12 mouse cellular contexts compared by ENCODE assay signal in the genomic region with DNA sequence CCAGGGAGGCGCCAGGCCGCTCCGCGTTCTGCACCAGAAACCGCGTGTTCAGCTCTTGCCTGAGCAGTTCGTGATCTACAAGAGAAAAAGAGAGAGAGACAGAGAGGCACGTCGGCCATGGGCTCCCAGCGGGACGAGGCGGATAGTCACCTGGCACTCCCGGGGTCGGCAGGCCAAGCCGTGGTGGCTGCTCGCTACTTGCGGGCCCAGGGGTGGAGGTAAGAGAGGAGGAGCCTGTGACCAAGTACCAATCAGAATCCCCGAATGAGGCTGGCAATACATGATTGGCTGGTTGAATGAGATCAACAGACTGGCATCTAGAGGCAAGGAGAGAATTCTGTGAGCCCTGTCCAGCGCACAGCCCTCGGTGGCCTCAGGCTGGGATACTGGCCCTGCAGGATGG. TPM values are rescaled to one million over a fixed set of nuclear protein-coding genes. Genes with fewer than 3 reads are reported as not detected.
A peak's percentile ranks its signal among the peaks of the same experiment; 100 is the strongest.
DNase-seq lines count a peak whose midpoint lies in the region; ATAC-seq lines count a peak whose summit lies in the region.
"Had no signal": no experiment of that assay in that cellular context is flagged by ENCODE, and none has a peak within 500 bp of the region (broad histone marks: within the 10 kb centered on the region; RNA-seq: fewer than 3 reads in every experiment).

No protein-coding gene starts in this region.

- no peaks in the 10 kb centered on the region for H3K4me1 ChIP-seq in kidney, embryonic 16.5 days (ENCODE audit: insufficient read depth, low read length)
- peaks cover 22% of the 10 kb centered on the region for H3K4me1 ChIP-seq in forebrain, embryonic 12.5 days
- peaks cover 6% of the 10 kb centered on the region; the same call in 1 of the 2 replicates for H3K4me1 ChIP-seq in midbrain, embryonic 13.5 days (replicated peaks)

- H3K9ac ChIP-seq in kidney, embryonic 16.5 days (replicated peaks; ENCODE audit: low read length) = no peak overlapping the region
- H3K9ac ChIP-seq in forebrain, embryonic 12.5 days = no peak overlapping the region
- no peak overlapping the region for H3K9ac ChIP-seq in midbrain, embryonic 13.5 days (replicated peaks)
- H3K9ac ChIP-seq: limb, embryonic 15.5 days had no signal

- ATAC-seq in cerebellum, adult (ENCODE audit: insufficient number of reproducible peaks, low FRiP score, low TSS enrichment) = peak; percentile 32; the same call in 1 of the 2 replicates
- peak; percentile 60; the same call in 1 of the 2 replicates for ATAC-seq in kidney, embryonic 16.5 days (ENCODE audit: low FRiP score, low TSS enrichment)
- 0 out of 2 replicates have a peak, but pooled peaks have one; percentile 37 for ATAC-seq in forebrain, embryonic 12.5 days (ENCODE audit: low FRiP score)
- peak; percentile 25 for ATAC-seq in midbrain, embryonic 13.5 days

- H3K4me3 ChIP-seq in kidney, embryonic 16.5 days (ENCODE audit: low read length) = no peak overlapping the region
- no peak overlapping the region for H3K4me3 ChIP-seq in forebrain, embryonic 12.5 days (replicated peaks)
- H3K4me3 ChIP-seq in midbrain, embryonic 13.5 days (replicated peaks) = no peak overlapping the region
- H3K4me3 ChIP-seq: limb, embryonic 15.5 days had no signal

- WGBS in kidney, embryonic 16.5 days = 42% methylated on average over 20 of the region's 20 CpGs
- 37% methylated on average over 20 of the region's 20 CpGs for WGBS in forebrain, embryonic 12.5 days
- WGBS in midbrain, embryonic 13.5 days = 34% methylated on average over 20 of the region's 20 CpGs

- no peak overlapping the region for H3K27ac ChIP-seq in kidney, embryonic 16.5 days (ENCODE audit: low read length)
- H3K27ac ChIP-seq in forebrain, embryonic 12.5 days = peak overlapping the region; percentile 31; the same call in 1 of the 2 replicates
- H3K27ac ChIP-seq in midbrain, embryonic 13.5 days = no peak overlapping the region
- H3K27ac ChIP-seq: limb, embryonic 15.5 days had no signal

- DNase-seq in cerebellum, postnatal 10 days = no peak
- DNase-seq in kidney, postnatal 10 days = no peak
- no peak for DNase-seq in frontal cortex, postnatal 14 days (ENCODE audit: low spot score in 2 of 2)
- DNase-seq in urinary bladder, postnatal 14 days (ENCODE audit: low spot score) = no peak
- DNase-seq: cerebellum, postnatal 14 days; gastrocnemius, postnatal 36 days had no signal

- H3K9me3 ChIP-seq in kidney, embryonic 16.5 days (ENCODE audit: low read length) = no peaks in the 10 kb centered on the region
- H3K9me3 ChIP-seq in forebrain, embryonic 12.5 days = no peaks in the 10 kb centered on the region
- no peaks in the 10 kb centered on the region for H3K9me3 ChIP-seq in midbrain, embryonic 13.5 days
- H3K9me3 ChIP-seq: limb, embryonic 15.5 days had no signal

- H3K27me3 ChIP-seq in kidney, embryonic 16.5 days (ENCODE audit: insufficient read depth, low read length) = no peaks in the 10 kb centered on the region
- no peaks in the 10 kb centered on the region for H3K27me3 ChIP-seq in forebrain, embryonic 12.5 days
- no peaks in the 10 kb centered on the region for H3K27me3 ChIP-seq in midbrain, embryonic 13.5 days
- H3K27me3 ChIP-seq: limb, embryonic 15.5 days had no signal

- no peak overlapping the region for H3K4me2 ChIP-seq in kidney, embryonic 16.5 days (replicated peaks; ENCODE audit: low read depth, low read length)
- no peak overlapping the region for H3K4me2 ChIP-seq in forebrain, embryonic 12.5 days
- no peak overlapping the region for H3K4me2 ChIP-seq in midbrain, embryonic 13.5 days (replicated peaks)
- H3K4me2 ChIP-seq: limb, embryonic 15.5 days had no signal

- peaks cover 36% of the 10 kb centered on the region for H3K36me3 ChIP-seq in kidney, embryonic 16.5 days (ENCODE audit: insufficient read depth, low read length)
- peaks cover 77% of the 10 kb centered on the region for H3K36me3 ChIP-seq in forebrain, embryonic 12.5 days (replicated peaks)
- peaks cover 70% of the 10 kb centered on the region for H3K36me3 ChIP-seq in midbrain, embryonic 13.5 days

RNA-seq across cellular contexts. Expression of a gene that starts 33.7 kb away (rescaled TPM):
- polyA plus RNA-seq in kidney, embryonic 16.5 days (2015; fragmentation: Nextera tagmentation; extraction: Ambion mirVana) = not detected in 2 replicates
- polyA plus RNA-seq in forebrain, embryonic 12.5 days (2016; fragmentation: Nextera tagmentation; extraction: Ambion mirVana) = not detected in 2 replicates
- not detected in 2 replicates for polyA plus RNA-seq in midbrain, embryonic 13.5 days (2015; fragmentation: Nextera tagmentation; extraction: Ambion mirVana)
- polyA plus RNA-seq: limb, embryonic 15.5 days; stomach, embryonic 14.5 days had no signal

RNA-seq across cellular contexts. Expression of a gene that starts 35.2 kb away (rescaled TPM):
- polyA plus RNA-seq in kidney, embryonic 16.5 days (2015; fragmentation: Nextera tagmentation; extraction: Ambion mirVana) = 1.1 and 1.2 TPM in 2 replicates
- 1.8 and 1.9 TPM in 2 replicates for polyA plus RNA-seq in forebrain, embryonic 12.5 days (2016; fragmentation: Nextera tagmentation; extraction: Ambion mirVana)
- polyA plus RNA-seq in midbrain, embryonic 13.5 days (2015; fragmentation: Nextera tagmentation; extraction: Ambion mirVana) = 3.2 and 3.8 TPM in 2 replicates
